10 mouse cellular contexts compared by ENCODE assay signal in the genomic region with DNA sequence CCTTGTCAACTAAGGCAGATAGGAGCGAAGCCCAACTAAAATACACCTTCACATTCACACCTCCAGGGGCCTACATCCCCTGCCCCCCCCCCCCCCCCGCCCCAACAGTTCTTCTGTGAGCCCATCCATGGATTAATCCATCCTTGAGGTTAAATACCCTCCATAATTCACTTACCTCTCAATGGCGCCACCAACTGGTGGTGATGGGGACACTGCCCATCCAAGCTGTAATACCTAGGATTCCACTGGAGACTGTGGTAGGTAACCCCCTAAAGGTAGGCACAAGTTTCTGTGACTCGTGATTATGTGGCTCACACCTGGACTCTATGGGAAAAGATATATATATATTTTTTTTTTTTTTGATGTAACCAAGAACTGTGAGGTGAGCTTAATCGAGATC.
DNase-seq lines count a peak whose midpoint lies in the region; ATAC-seq lines count a peak whose summit lies in the region.
"Had no signal": no experiment of that assay in that cellular context is flagged by ENCODE, and none has a peak within 500 bp of the region (broad histone marks: within the 10 kb centered on the region; RNA-seq: fewer than 3 reads in every experiment).

No protein-coding gene starts in this region.

- peak; percentile 24 for DNase-seq in heart, adult 8-10 months (ENCODE audit: low spot score)
- no peak for DNase-seq in heart, embryonic 10.5 days (ENCODE audit: low spot score)
- peak; percentile 51 for DNase-seq in right cerebral cortex, postnatal 4 days
- DNase-seq in right cerebral cortex, adult 18-20 months: no peak
- DNase-seq in layer of hippocampus, postnatal 10 days (ENCODE audit: low spot score in 2 of 2): peak; percentile 65 to 69
- DNase-seq in splenic B cell, adult 2 months (ENCODE audit: low read depth, low spot score): peak; percentile 74

- no peak overlapping the region for H3K9ac ChIP-seq in hindbrain, embryonic 13.5 days
- H3K9ac ChIP-seq: limb, embryonic 13.5 days had no signal

- no peak overlapping the region for H3K4me2 ChIP-seq in hindbrain, embryonic 13.5 days
- H3K4me2 ChIP-seq: limb, embryonic 13.5 days had no signal

- H3K4me1 ChIP-seq in heart, embryonic 10.5 days: peaks cover 27% of the 10 kb centered on the region
- H3K4me1 ChIP-seq in hindbrain, embryonic 13.5 days (replicated peaks): peaks cover 43% of the 10 kb centered on the region
- H3K4me1 ChIP-seq: limb, embryonic 13.5 days had no signal

- H3K36me3 ChIP-seq in heart, embryonic 10.5 days: no peaks in the 10 kb centered on the region
- no peaks in the 10 kb centered on the region for H3K36me3 ChIP-seq in splenic B cell, adult 2 months (ENCODE audit: control insufficient read depth, insufficient read depth, low read length, poor library complexity, severe bottlenecking)
- H3K36me3 ChIP-seq in hindbrain, embryonic 13.5 days: no peaks in the 10 kb centered on the region
- H3K36me3 ChIP-seq: limb, embryonic 13.5 days had no signal

- ATAC-seq in common myeloid progenitor, adult 5-6 weeks (replicated peaks; ENCODE audit: low read depth, poor library complexity, severe bottlenecking): 0 out of 2 replicates have a peak, but pooled peaks have one; percentile 34
- ATAC-seq in hindbrain, embryonic 13.5 days (ENCODE audit: low FRiP score): no peak
- ATAC-seq: Patski had no signal

- H3K4me3 ChIP-seq in heart, embryonic 10.5 days: no peak overlapping the region
- H3K4me3 ChIP-seq in hindbrain, embryonic 13.5 days: no peak overlapping the region
- H3K4me3 ChIP-seq: limb, embryonic 13.5 days had no signal

- no peak overlapping the region for H3K27ac ChIP-seq in heart, embryonic 10.5 days
- no peak overlapping the region for H3K27ac ChIP-seq in hindbrain, embryonic 13.5 days

- H3K9me3 ChIP-seq in heart, embryonic 10.5 days: no peaks in the 10 kb centered on the region
- no peaks in the 10 kb centered on the region for H3K9me3 ChIP-seq in hindbrain, embryonic 13.5 days
- H3K9me3 ChIP-seq: limb, embryonic 13.5 days had no signal

- 55% methylated on average over 5 of the region's 5 CpGs for WGBS in heart, embryonic 10.5 days
- WGBS in hindbrain, embryonic 13.5 days: 46% methylated on average over 5 of the region's 5 CpGs

- peaks cover 56% of the 10 kb centered on the region for H3K27me3 ChIP-seq in heart, embryonic 10.5 days (ENCODE audit: insufficient read depth, poor library complexity, severe bottlenecking)
- H3K27me3 ChIP-seq in splenic B cell, adult 2 months (ENCODE audit: control insufficient read depth, insufficient read depth, low read length, poor library complexity, severe bottlenecking): no peaks in the 10 kb centered on the region
- no peaks in the 10 kb centered on the region for H3K27me3 ChIP-seq in hindbrain, embryonic 13.5 days
- H3K27me3 ChIP-seq: limb, embryonic 13.5 days; Patski had no signal

Comparison
In these comparisons a context has a peak if more than half of its experiments do, and no peak if none do; other contexts are left out.
1. DNase-seq: peak in heart, adult 8-10 months (single experiment), right cerebral cortex, postnatal 4 days (single experiment), layer of hippocampus, postnatal 10 days (2 of 2) and splenic B cell, adult 2 months (single experiment); none in heart, embryonic 10.5 days (single experiment) and right cerebral cortex, adult 18-20 months (single experiment).